Mouse (Mus musculus): ENCODE measurements at regions not wholly inside any gene's neighbourhood (a gene's known extent, or its start where the extent isn't known, plus 50 kb on each side); places are given as distances from the start of the nearest gene placed in this dataset.

GRCm38 (mm10) chr3:63036691-63037090, 204.6 kb upstream of the Mme start:
- WGBS = 28% methylated on average over 4 of the region's 4 CpGs
- Histone ChIP-seq H3K27me3 (ENCODE audit: control insufficient read depth, insufficient read depth, low read length) (no peaks in the 10 kb centered on the region), H3K27ac (no peak overlapping the region), H3K4me1 (ENCODE audit: control insufficient read depth, insufficient read depth, low read length) (no peaks in the 10 kb centered on the region), H3K79me2 (replicated peaks; ENCODE audit: control insufficient read depth, insufficient read depth, low read length) (no peaks in the 10 kb centered on the region), H3K4me3 (no peak overlapping the region), H3K9ac (ENCODE audit: low read depth, low read length) (no peak overlapping the region), H3K36me3 (ENCODE audit: control insufficient read depth, insufficient read depth, low read length) (no peaks in the 10 kb centered on the region)
- no peak for TF ChIP-seq POLR2A (IDR thresholded peaks at IDR 0.05; ENCODE audit: insufficient read depth, low read depth, low read length)
- no peak for TF ChIP-seq EP300 (IDR thresholded peaks at IDR 0.05; ENCODE audit: insufficient read depth, low read depth, low read length)
- no peak for TF ChIP-seq CTCF (IDR thresholded peaks at IDR 0.05)
- intact Hi-C loops (cut with DNase I) = no loop called here
- DNase-seq = no peak

- H3K27ac ChIP-seq = no peak overlapping the region
- no peak overlapping the region for H3K4me3 ChIP-seq
- DNase-seq = no peak
- no peaks in the 10 kb centered on the region for H3K27me3 ChIP-seq (ENCODE audit: control insufficient read depth, insufficient read depth, low read length)
- H3K4me1 ChIP-seq (ENCODE audit: control insufficient read depth, insufficient read depth, low read length) = no peaks in the 10 kb centered on the region
- 85% methylated on average over 4 of the region's 4 CpGs for WGBS
- intact Hi-C loops (cut with DNase I) = no loop called here
- H3K36me3 ChIP-seq (ENCODE audit: control insufficient read depth, insufficient read depth, low read length) = no peaks in the 10 kb centered on the region
- no peak overlapping the region for H3K9ac ChIP-seq (ENCODE audit: low read depth, low read length)
- TF ChIP-seq EP300 (IDR thresholded peaks at IDR 0.05; ENCODE audit: insufficient read depth, low read depth, low read length) (no peak), POLR2A (IDR thresholded peaks at IDR 0.05; ENCODE audit: insufficient read depth, low read depth, low read length) (no peak), CTCF (IDR thresholded peaks at IDR 0.05) (no peak)
- no peaks in the 10 kb centered on the region for H3K79me2 ChIP-seq (replicated peaks; ENCODE audit: control insufficient read depth, insufficient read depth, low read length)
Measured at GRCm38 (mm10) chr3:63070786-63071185, 170.6 kb upstream of the Mme start.

- intact Hi-C loops (cut with DNase I) = no loop called here
- DNase-seq = no peak
- no peak for TF ChIP-seq POLR2A (IDR thresholded peaks at IDR 0.05; ENCODE audit: insufficient read depth, low read depth, low read length)
- TF ChIP-seq CTCF (IDR thresholded peaks at IDR 0.05) = no peak
- TF ChIP-seq EP300 (IDR thresholded peaks at IDR 0.05; ENCODE audit: insufficient read depth, low read depth, low read length) = no peak
- Histone ChIP-seq H3K27ac (no peak overlapping the region), H3K4me1 (ENCODE audit: control insufficient read depth, insufficient read depth, low read length) (no peaks in the 10 kb centered on the region), H3K9ac (ENCODE audit: low read depth, low read length) (no peak overlapping the region), H3K36me3 (ENCODE audit: control insufficient read depth, insufficient read depth, low read length) (no peaks in the 10 kb centered on the region), H3K27me3 (ENCODE audit: control insufficient read depth, insufficient read depth, low read length) (no peaks in the 10 kb centered on the region), H3K4me3 (no peak overlapping the region), H3K79me2 (replicated peaks; ENCODE audit: control insufficient read depth, insufficient read depth, low read length) (no peaks in the 10 kb centered on the region)
Measured at GRCm38 (mm10) chr3:63073051-63073450, 168.3 kb upstream of the Mme start.

- TF ChIP-seq POLR2A (IDR thresholded peaks at IDR 0.05; ENCODE audit: insufficient read depth, low read depth, low read length) (no peak), CTCF (IDR thresholded peaks at IDR 0.05) (no peak), EP300 (IDR thresholded peaks at IDR 0.05; ENCODE audit: insufficient read depth, low read depth, low read length) (no peak)
- intact Hi-C loops (cut with DNase I) = no loop called here
- WGBS = 74% methylated on average over 2 of the region's 2 CpGs
Measured at GRCm38 (mm10) chr3:63078181-63078580, 163.2 kb upstream of the Mme start.

DNA sequence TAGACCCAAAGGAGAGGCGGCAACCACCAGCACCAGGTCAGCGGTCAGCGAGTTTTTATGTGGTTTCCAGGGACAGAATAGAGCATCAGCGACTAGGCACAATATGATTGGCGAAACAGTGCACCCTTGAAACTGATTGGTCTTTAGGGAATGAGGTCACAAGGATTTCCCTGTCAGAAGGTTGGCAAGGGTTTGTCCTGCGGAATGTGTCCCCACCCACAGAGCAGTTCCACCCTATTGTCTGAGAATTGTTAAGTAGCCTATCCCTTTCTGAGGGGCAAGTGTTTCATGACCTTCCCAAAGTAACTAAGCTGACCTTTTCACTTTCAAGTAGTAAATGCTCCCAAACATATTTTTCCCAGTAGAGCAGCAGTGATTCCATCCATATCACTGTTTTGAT, 159.2 kb upstream of the Mme start:
- no peaks in the 10 kb centered on the region for H3K27me3 ChIP-seq (ENCODE audit: control insufficient read depth, insufficient read depth, low read length)
- H3K36me3 ChIP-seq (ENCODE audit: control insufficient read depth, insufficient read depth, low read length) = no peaks in the 10 kb centered on the region
- 90% methylated on average over 6 of the region's 6 CpGs for WGBS
- DNase-seq = no peak
- no peak overlapping the region for H3K9ac ChIP-seq (ENCODE audit: low read depth, low read length)
- H3K4me1 ChIP-seq (ENCODE audit: control insufficient read depth, insufficient read depth, low read length) = no peaks in the 10 kb centered on the region
- no peak overlapping the region for H3K4me3 ChIP-seq
- intact Hi-C loops (cut with DNase I) = no loop called here
- H3K79me2 ChIP-seq (replicated peaks; ENCODE audit: control insufficient read depth, insufficient read depth, low read length) = no peaks in the 10 kb centered on the region
- H3K27ac ChIP-seq = no peak overlapping the region
- TF ChIP-seq CTCF (IDR thresholded peaks at IDR 0.05) (no peak), EP300 (IDR thresholded peaks at IDR 0.05; ENCODE audit: insufficient read depth, low read depth, low read length) (no peak), POLR2A (IDR thresholded peaks at IDR 0.05; ENCODE audit: insufficient read depth, low read depth, low read length) (no peak)

More at GRCm38 (mm10) chr3:63078181-63078580, 163.2 kb upstream of the Mme start:
- Histone ChIP-seq H3K4me3 (no peak overlapping the region), H3K27ac (no peak overlapping the region), H3K9ac (ENCODE audit: low read depth, low read length) (no peak overlapping the region), H3K27me3 (ENCODE audit: control insufficient read depth, insufficient read depth, low read length) (no peaks in the 10 kb centered on the region), H3K36me3 (ENCODE audit: control insufficient read depth, insufficient read depth, low read length) (no peaks in the 10 kb centered on the region), H3K79me2 (replicated peaks; ENCODE audit: control insufficient read depth, insufficient read depth, low read length) (no peaks in the 10 kb centered on the region), H3K4me1 (ENCODE audit: control insufficient read depth, insufficient read depth, low read length) (no peaks in the 10 kb centered on the region)
- DNase-seq = no peak

DNA sequence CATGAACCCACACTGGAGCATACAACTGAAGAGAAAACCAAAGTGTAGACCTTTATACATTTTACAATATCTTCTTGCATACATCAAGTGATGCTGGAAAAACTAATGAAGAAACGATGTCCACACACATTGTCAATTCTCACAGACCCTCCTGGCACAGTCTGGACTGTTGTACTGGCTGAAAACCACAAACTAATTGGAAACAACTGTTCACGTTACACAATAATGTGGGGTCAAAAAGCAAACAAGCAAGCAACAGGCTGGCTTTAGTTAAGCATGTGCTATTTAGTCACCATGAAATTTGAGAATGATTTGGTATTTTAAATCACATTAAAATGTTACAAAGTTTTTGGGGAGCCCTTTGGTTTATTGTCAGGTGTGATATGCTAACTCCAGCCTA, 155.9 kb upstream of the Mme start:
- intact Hi-C loops (cut with DNase I) = no loop called here
- no peak for DNase-seq
- WGBS = 63% methylated on average over 2 of the region's 2 CpGs
- no peaks in the 10 kb centered on the region for H3K36me3 ChIP-seq (ENCODE audit: control insufficient read depth, insufficient read depth, low read length)
- H3K79me2 ChIP-seq (replicated peaks; ENCODE audit: control insufficient read depth, insufficient read depth, low read length) = no peaks in the 10 kb centered on the region
- no peaks in the 10 kb centered on the region for H3K4me1 ChIP-seq (ENCODE audit: control insufficient read depth, insufficient read depth, low read length)
- no peak overlapping the region for H3K9ac ChIP-seq (ENCODE audit: low read depth, low read length)
- no peak overlapping the region for H3K27ac ChIP-seq
- no peak overlapping the region for H3K4me3 ChIP-seq
- TF ChIP-seq POLR2A (IDR thresholded peaks at IDR 0.05; ENCODE audit: insufficient read depth, low read depth, low read length) (no peak), CTCF (IDR thresholded peaks at IDR 0.05) (no peak), EP300 (IDR thresholded peaks at IDR 0.05; ENCODE audit: insufficient read depth, low read depth, low read length) (no peak)
- H3K27me3 ChIP-seq (ENCODE audit: control insufficient read depth, insufficient read depth, low read length) = no peaks in the 10 kb centered on the region
